Mouse (Mus musculus): ENCODE measurements around the gene Fbxo22. TPM values are rescaled to one million over a fixed set of nuclear protein-coding genes. Genes with fewer than 3 reads are reported as not detected.

Fbxo22 gene
- polyA plus RNA-seq, 1 experiment from 2014 or later, result 85.2 TPM

- no peaks in the 10 kb centered on the region for H3K4me1 ChIP-seq (replicated peaks)
- no peak overlapping the region for H3K4me3 ChIP-seq
- 75% methylated on average over 2 of the region's 2 CpGs for WGBS
- H3K9me3 ChIP-seq, result no peaks in the 10 kb centered on the region
- ATAC-seq (ENCODE audit: low FRiP score), result no peak
- no peak overlapping the region for H3K4me2 ChIP-seq
- no peaks in the 10 kb centered on the region for H3K27me3 ChIP-seq
- no peaks in the 10 kb centered on the region for H3K36me3 ChIP-seq
- H3K9ac ChIP-seq, result no peak overlapping the region
- no peak overlapping the region for H3K27ac ChIP-seq
These were observed 48.4 kb downstream of the Fbxo22 start for GRCm38 (mm10) chr9:55257105-55257504.

GRCm38 (mm10) chr9:55259741-55260140 is 51.0 kb downstream of the Fbxo22 start:
- H3K9me3 ChIP-seq, result no peaks in the 10 kb centered on the region
- ATAC-seq (ENCODE audit: low FRiP score), result no peak
- 64% methylated on average over 6 of the region's 6 CpGs for WGBS

DNA sequence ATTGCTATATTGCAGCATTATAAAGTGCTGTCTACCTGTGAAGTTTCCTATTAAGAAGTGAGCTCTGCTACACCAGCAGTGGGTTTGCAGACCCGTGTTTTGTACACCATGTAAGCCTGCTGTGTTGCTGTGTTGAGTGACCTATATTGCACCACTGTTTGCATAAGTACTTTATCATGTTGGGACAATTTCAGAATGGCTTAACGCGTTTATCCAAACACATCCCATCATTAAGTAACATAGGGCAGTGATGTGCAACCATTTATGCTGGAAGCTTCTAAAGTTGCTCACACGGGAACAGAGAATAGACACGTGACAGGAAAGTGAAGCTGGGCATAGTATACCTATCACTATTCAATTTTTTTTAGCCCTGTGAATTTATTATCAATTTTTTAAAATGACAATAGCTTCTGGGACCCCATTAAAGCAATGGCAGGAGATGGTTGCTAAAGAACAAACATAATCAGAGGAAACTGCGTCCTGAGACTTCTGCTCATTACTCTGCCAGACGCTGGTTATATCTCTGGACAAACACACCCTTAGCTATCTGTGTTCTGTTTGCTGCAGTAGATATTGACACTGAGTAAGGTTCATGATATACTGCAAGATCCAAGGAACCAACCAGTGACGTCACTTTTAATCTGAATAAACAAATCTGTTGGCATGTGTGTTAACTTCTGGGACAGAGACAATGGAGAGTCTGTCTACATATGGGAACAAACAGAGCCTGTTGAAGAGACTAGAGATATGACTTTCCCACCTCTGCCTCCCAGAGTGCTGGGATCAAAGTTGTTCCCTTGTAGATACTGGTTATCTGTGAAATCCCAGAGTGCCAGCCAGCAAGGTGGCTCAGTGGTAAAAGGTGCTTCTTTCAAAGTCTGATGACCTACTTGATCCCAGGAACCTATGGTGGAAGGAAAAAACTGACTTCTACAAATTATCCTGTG is 55.9 kb downstream of the Fbxo22 start:
- Histone ChIP-seq H3K4me2 (no peak overlapping the region), H3K4me3 (no peak overlapping the region), H3K9ac (no peak overlapping the region), H3K4me1 (replicated peaks) (no peaks in the 10 kb centered on the region), H3K36me3 (no peaks in the 10 kb centered on the region), H3K27ac (no peak overlapping the region), H3K9me3 (no peaks in the 10 kb centered on the region), H3K27me3 (no peaks in the 10 kb centered on the region)
- 85% methylated on average over 8 of the region's 8 CpGs for WGBS
- no peak for ATAC-seq (ENCODE audit: low FRiP score)

More at GRCm38 (mm10) chr9:55259741-55260140, 51.0 kb downstream of the Fbxo22 start:
- H3K27ac ChIP-seq, result no peak overlapping the region
- H3K36me3 ChIP-seq, result no peaks in the 10 kb centered on the region
- H3K4me2 ChIP-seq, result no peak overlapping the region
- no peaks in the 10 kb centered on the region for H3K27me3 ChIP-seq
- H3K4me3 ChIP-seq, result no peak overlapping the region
- H3K9ac ChIP-seq, result no peak overlapping the region
- no peaks in the 10 kb centered on the region for H3K4me1 ChIP-seq (replicated peaks)

- ATAC-seq (ENCODE audit: low FRiP score), result no peak
- Histone ChIP-seq H3K4me1 (replicated peaks) (no peaks in the 10 kb centered on the region), H3K4me3 (no peak overlapping the region), H3K4me2 (no peak overlapping the region), H3K27me3 (no peaks in the 10 kb centered on the region), H3K9me3 (no peaks in the 10 kb centered on the region), H3K27ac (no peak overlapping the region), H3K9ac (no peak overlapping the region), H3K36me3 (no peaks in the 10 kb centered on the region)
- WGBS, result 59% methylated on average over 5 of the region's 5 CpGs
These were observed 63.3 kb downstream of the Fbxo22 start for GRCm38 (mm10) chr9:55271960-55272560.

- Histone ChIP-seq H3K4me3 (no peak overlapping the region), H3K36me3 (no peaks in the 10 kb centered on the region), H3K27me3 (no peaks in the 10 kb centered on the region), H3K4me2 (no peak overlapping the region), H3K27ac (no peak overlapping the region), H3K9ac (no peak overlapping the region), H3K4me1 (replicated peaks) (no peaks in the 10 kb centered on the region), H3K9me3 (no peaks in the 10 kb centered on the region)
- no peak for ATAC-seq (ENCODE audit: low FRiP score)
- WGBS, result 46% methylated on average over 4 of the region's 4 CpGs
These were observed 65.2 kb downstream of the Fbxo22 start for GRCm38 (mm10) chr9:55273906-55274305.

Other genes starting within 250 kb of the Fbxo22 start
- gene Chrna5, start 228.0 kb upstream of the Fbxo22 start, polyA plus RNA-seq (2015; fragmentation: Nextera tagmentation; extraction: Ambion mirVana), result 4.7 and 6.7 TPM in 2 replicates
- gene Chrna3, start 182.4 kb upstream of the Fbxo22 start, polyA plus RNA-seq (2015; fragmentation: Nextera tagmentation; extraction: Ambion mirVana), result 19.8 and 22.4 TPM in 2 replicates
- gene Chrnb4, start 160.1 kb upstream of the Fbxo22 start, polyA plus RNA-seq (2015; fragmentation: Nextera tagmentation; extraction: Ambion mirVana), result 1.2 TPM in 2 replicates
- 39.9 and 42.3 TPM in 2 replicates for gene Ube2q2, start 60.1 kb upstream of the Fbxo22 start, polyA plus RNA-seq (2015; fragmentation: Nextera tagmentation; extraction: Ambion mirVana)
- 1.3 and 1.7 TPM in 2 replicates for gene Nrg4, start 117.9 kb downstream of the Fbxo22 start, polyA plus RNA-seq (2015; fragmentation: Nextera tagmentation; extraction: Ambion mirVana)
- 2.8 and 3.1 TPM in 2 replicates for gene Tmem266, start 118.0 kb downstream of the Fbxo22 start, polyA plus RNA-seq (2015; fragmentation: Nextera tagmentation; extraction: Ambion mirVana)

Measured in hindbrain, embryonic 13.5 days (tissue).